Mouse (Mus musculus): ENCODE results near the gene Rtkn2.

Gene Rtkn2

GRCm38 (mm10) chr10:67979401-67980157 is at the start of gene Rtkn2:
Rtkn2 (plus strand) TSS chr10:67979570.
- DNase-seq (ENCODE audit: low spot score in 2 of 2): peak; percentile 83 to 88

DNA sequence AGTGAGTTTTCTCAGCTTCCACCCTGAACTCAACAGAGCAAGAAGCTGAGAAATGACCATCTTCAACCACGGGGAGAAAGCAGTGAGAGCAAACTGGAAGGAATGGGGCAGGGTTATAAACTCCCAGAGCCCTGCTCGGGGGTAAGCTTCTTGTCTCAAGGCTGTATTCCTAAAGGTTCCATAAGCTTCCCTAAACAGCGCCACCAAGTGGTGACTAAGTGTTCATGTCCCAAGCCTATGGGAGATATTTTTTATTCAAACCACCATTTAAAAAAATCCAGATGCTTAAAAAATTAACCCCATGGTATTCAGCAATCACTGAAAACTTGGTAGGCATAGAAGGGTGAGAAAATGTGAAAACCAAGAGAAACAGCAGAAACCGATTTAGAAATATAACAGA is 48.0 kb upstream of the Rtkn2 start:
- DNase-seq (ENCODE audit: low spot score in 2 of 2): no peak

- no peak for DNase-seq (ENCODE audit: low spot score in 2 of 2)
Measured at GRCm38 (mm10) chr10:67932780-67933179, 46.6 kb upstream of the Rtkn2 start.

GRCm38 (mm10) chr10:67936944-67937343 is 42.4 kb upstream of the Rtkn2 start:
- no peak for DNase-seq (ENCODE audit: low spot score in 2 of 2)

- DNase-seq (ENCODE audit: low spot score in 2 of 2): no peak
Measured at GRCm38 (mm10) chr10:67937775-67938174, 41.6 kb upstream of the Rtkn2 start.

- DNase-seq (ENCODE audit: low spot score in 2 of 2): no peak
Measured at GRCm38 (mm10) chr10:67939546-67939945, 39.8 kb upstream of the Rtkn2 start.

DNA sequence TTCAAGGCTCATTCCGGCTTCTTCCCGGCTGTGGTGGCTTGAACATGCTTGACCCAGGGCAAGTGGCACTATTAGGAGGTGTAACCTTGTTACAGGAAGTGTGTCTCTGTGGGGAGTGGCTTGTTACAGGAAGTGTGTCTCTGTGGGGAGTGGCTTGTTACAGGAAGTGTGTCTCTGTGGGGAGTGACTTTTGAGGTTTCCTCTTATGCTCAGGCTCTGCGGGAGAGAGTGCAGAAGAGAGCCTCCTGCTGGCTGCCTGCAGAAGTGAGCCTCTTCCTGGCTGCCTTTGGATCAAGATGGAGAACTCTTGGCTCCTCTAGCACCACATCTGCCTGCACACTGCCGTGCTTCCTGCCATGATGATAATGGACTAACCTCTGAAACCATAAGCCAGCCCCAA is 35.9 kb upstream of the Rtkn2 start:
- DNase-seq (ENCODE audit: low spot score in 2 of 2): no peak

GRCm38 (mm10) chr10:67950059-67950748 is 29.2 kb upstream of the Rtkn2 start:
- DNase-seq (ENCODE audit: low spot score in 2 of 2): peak; percentile 17 to 18

GRCm38 (mm10) chr10:67951690-67952089 is 27.7 kb upstream of the Rtkn2 start:
- no peak for DNase-seq (ENCODE audit: low spot score in 2 of 2)

GRCm38 (mm10) chr10:67955982-67956381 is 23.4 kb upstream of the Rtkn2 start:
- DNase-seq (ENCODE audit: low spot score in 2 of 2): no peak

DNA sequence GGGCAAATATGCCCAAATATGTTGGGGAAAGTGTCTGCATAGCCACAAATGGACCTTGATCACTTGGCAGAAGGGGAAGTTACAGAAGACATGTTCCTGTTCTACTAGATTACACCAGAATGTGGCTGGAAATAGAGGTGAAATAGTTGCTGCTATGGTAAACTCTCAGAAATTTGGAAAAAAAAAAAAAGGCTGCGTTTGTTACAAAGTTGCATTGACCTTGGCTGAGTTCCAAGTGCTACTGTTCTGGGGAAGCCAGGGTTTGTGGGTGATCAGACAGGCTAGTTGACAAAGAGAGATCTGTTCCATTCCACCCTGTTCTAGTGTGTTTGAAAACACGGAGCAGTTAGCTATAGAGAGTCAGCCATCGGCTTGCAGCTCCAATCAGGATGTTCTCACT is 19.4 kb upstream of the Rtkn2 start:
- no peak for DNase-seq (ENCODE audit: low spot score in 2 of 2)

DNA sequence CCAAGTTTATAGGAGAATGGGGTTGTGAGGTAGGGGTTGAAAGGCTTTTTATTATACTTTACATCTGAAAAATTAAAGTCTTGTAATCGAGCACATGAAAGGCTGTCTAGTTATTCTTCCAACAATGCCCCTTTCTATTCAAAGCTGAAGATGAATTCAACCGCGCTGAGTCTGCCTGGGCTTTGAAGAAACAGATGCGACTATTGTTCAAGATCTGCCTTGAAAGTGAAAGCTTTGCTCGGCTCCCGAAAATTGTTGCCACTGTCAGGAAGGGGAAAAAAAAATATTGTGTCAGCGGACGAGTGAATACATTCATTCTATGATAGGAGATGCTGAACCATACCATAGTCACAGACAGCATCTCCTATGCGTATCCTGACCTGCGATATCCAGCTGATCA is 16.9 kb upstream of the Rtkn2 start:
- no peak for DNase-seq (ENCODE audit: low spot score in 2 of 2)

DNA sequence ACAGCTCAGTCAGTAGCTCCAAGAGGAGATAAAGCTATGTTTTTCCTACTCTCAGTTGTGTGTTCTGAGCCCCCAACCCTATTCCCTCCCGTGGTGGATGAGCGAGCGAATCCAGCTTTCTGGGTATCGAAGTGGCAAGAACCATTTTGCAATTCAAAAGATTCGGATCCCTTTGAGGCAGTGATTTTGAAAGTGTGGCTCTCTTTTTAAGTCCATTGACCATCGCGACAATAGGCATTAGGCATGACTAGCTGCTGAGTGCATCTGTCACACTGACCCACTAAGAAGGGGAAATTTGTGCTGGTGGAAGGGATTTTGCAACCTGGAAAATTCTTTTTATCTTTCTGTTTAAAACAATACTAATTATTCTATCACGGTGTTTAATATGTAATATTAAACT is 15.3 kb upstream of the Rtkn2 start:
- DNase-seq (ENCODE audit: low spot score in 2 of 2): no peak

- no peak for DNase-seq (ENCODE audit: low spot score in 2 of 2)
Measured at GRCm38 (mm10) chr10:67965251-67965986, 14.0 kb upstream of the Rtkn2 start.

DNA sequence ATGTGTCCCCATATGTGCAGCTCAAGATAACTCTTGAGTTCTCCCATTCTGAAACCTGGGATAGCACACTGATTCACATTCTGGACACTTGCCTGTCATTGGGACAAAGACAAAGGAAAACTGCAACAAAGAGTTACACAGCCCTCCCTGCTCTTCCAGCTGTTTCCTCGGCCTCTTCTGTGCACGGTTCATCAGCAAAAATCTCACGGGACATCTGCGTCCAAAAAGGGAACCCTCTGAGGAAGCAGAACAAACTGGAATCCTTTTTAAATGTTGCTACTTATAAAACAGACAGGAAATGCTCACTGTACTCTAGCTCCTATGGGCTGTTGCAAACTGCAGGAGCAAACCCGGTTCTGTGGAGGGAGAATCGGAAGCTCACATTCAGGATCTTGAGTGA is 13.3 kb upstream of the Rtkn2 start:
- no peak for DNase-seq (ENCODE audit: low spot score in 2 of 2)

DNA sequence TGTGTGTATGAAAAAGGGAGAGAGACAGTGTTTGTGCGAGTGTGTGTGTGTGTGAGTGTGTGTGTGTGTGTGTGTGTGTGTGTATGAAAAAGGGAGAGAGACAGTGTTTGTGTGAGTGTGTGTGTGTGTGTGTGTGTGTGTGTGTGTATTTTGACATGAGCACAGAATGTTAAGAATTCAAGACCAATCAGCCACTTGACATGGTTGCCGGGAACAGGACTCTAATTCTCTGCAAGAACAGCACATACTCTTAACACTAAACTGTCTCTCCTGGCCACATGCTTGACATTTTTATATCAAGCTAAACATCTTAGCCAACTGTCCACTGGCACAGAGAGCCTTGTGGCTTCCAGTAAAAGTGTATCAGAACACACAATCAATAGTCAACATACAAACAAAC is 12.4 kb upstream of the Rtkn2 start:
- no peak for DNase-seq (ENCODE audit: low spot score in 2 of 2)

DNA sequence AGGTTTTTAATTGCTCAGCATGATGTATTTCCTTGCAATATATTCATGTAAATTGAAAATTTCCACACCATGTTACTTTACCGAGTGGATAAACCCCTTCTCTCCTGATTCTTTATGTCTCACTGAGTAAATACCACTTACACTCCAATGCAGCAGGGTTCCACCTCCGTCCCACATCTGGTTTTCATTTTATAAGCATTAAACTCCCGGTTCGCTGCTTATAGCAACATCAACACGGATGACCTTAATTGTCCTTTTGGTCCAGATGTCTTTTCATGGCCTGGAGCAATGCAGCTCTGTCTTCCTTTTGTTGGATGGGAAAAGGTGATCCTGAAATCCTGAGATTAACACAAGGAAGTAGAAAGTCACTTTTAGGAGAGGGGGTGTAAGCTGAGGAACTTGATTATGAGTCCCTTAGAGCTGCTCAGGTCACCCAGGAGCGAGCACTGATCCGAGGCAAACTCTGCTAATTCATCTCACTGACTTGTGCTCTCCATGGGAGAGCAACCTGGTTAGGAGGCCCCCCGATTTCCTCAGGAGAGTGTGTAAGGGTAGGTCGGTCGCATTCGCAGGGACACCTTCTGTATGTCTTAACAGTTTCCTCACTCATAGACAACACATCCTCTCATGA is 8.1 kb upstream of the Rtkn2 start:
- no peak for DNase-seq (ENCODE audit: low spot score in 2 of 2)

DNA sequence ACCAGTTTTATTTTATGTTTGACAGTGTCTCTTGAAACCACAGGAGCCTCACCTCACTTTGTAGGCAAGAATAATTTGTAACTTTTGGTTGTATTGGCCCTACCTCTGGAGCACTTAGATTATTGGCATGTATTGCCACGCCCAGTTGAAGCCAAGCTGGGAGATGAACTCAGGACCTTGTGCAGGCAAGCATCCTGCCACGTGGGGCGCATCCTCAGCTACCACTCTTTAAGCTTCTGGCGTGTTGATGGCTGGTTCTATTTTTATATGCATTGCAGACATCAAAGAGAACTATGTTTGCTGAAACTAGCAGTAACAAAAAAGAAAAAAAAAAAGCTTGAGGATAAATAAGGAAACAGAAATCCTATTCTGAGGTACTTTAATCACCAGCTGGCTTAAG is 2.1 kb upstream of the Rtkn2 start:
- DNase-seq (ENCODE audit: low spot score in 2 of 2): no peak

- no peak for DNase-seq (ENCODE audit: low spot score in 2 of 2)
Measured at GRCm38 (mm10) chr10:67983776-67984175, 4.4 kb downstream of the Rtkn2 start.

GRCm38 (mm10) chr10:67984271-67984943 is 5.0 kb downstream of the Rtkn2 start:
- DNase-seq (ENCODE audit: low spot score in 2 of 2): peak in 1 of 2 experiments; percentile 30

- no peak for DNase-seq (ENCODE audit: low spot score in 2 of 2)
Measured at GRCm38 (mm10) chr10:67985100-67985499, 5.7 kb downstream of the Rtkn2 start.

DNA sequence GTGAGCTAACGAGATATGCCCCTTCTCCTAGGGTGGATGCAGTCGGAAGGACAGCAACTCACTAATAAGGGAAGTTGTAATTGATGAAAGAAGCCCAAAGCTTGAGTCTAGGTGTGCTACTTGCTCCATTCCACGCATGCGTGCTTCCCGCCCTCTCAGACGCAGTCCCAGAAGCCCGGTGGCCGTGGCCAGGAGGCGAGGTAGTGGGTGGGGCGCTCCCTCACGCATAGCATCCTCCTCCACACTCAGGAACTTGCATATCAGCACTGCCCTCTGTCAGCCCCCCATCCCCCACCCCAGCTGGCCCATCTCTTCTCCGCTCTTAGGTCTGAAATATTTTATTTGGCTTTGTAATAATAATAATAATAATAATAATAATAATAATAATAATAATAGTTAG is 16.0 kb downstream of the Rtkn2 start:
- no peak for DNase-seq (ENCODE audit: low spot score in 2 of 2)
